In genomic region chr10:67053475-67053874, GRCm38 (mm10) we compare ENCODE assay signal across 11 mouse cellular contexts. TPM values are rescaled to one million over a fixed set of nuclear protein-coding genes. Genes with fewer than 3 reads are reported as not detected.
DNase-seq lines count a peak whose midpoint lies in the region; ATAC-seq and TF ChIP-seq lines count a peak whose summit lies in the region.
"Had no signal": no experiment of that assay in that cellular context is flagged by ENCODE, and none has a peak within 500 bp of the region (broad histone marks: within the 10 kb centered on the region; RNA-seq: fewer than 3 reads in every experiment).

No protein-coding gene starts in this region.

- H3K4me3 ChIP-seq in kidney, embryonic 14.5 days (ENCODE audit: low read length) = no peak overlapping the region
- no peak overlapping the region for H3K4me3 ChIP-seq in cortical plate, adult 2 months (ENCODE audit: insufficient read depth, low read length)
- no peak overlapping the region for H3K4me3 ChIP-seq in heart, embryonic 15.5 days
- no peak overlapping the region for H3K4me3 ChIP-seq in midbrain, embryonic 16.5 days (ENCODE audit: low read depth, low read length)
- H3K4me3 ChIP-seq: liver, embryonic 13.5 days had no signal

- TF ChIP-seq CTCF in cortical plate, adult 2 months (IDR thresholded peaks at IDR 0.05; ENCODE audit: extremely low read depth, insufficient read depth, low read length) = no peak

- peaks cover 40% of the 10 kb centered on the region for H3K4me1 ChIP-seq in kidney, embryonic 14.5 days (ENCODE audit: control insufficient read depth, insufficient read depth, low read length)
- H3K4me1 ChIP-seq in cortical plate, adult 2 months (ENCODE audit: control insufficient read depth, insufficient read depth, low read length) = peaks cover 8% of the 10 kb centered on the region
- H3K4me1 ChIP-seq in heart, embryonic 15.5 days (replicated peaks) = peaks cover 63% of the 10 kb centered on the region
- H3K4me1 ChIP-seq in midbrain, embryonic 16.5 days (ENCODE audit: control insufficient read depth, insufficient read depth, low read length) = peaks cover 13% of the 10 kb centered on the region

- WGBS in kidney, embryonic 14.5 days = 14% methylated on average over 9 of the region's 9 CpGs
- WGBS in heart, embryonic 15.5 days = 28% methylated on average over 9 of the region's 9 CpGs
- 17% methylated on average over 9 of the region's 9 CpGs for whole genome bisulfite sequencing in midbrain, embryonic 16.5 days

- no peak overlapping the region for H3K4me2 ChIP-seq in kidney, embryonic 14.5 days (replicated peaks; ENCODE audit: low read depth, low read length)
- H3K4me2 ChIP-seq in heart, embryonic 15.5 days = no peak overlapping the region
- no peak overlapping the region for H3K4me2 ChIP-seq in midbrain, embryonic 16.5 days (ENCODE audit: low read length)
- H3K4me2 ChIP-seq: liver, embryonic 13.5 days had no signal

- H3K9ac ChIP-seq in kidney, embryonic 14.5 days (ENCODE audit: low read depth, low read length) = no peak overlapping the region
- no peak overlapping the region for H3K9ac ChIP-seq in heart, embryonic 15.5 days
- no peak overlapping the region for H3K9ac ChIP-seq in midbrain, embryonic 16.5 days (ENCODE audit: low read depth, low read length)
- H3K9ac ChIP-seq: liver, embryonic 13.5 days had no signal

- no peak for TF ChIP-seq POLR2A in cortical plate, adult 2 months (IDR thresholded peaks at IDR 0.05; ENCODE audit: extremely low read depth, insufficient read depth, low read length)

- H3K36me3 ChIP-seq in kidney, embryonic 14.5 days (ENCODE audit: control insufficient read depth, insufficient read depth, low read length) = no peaks in the 10 kb centered on the region
- H3K36me3 ChIP-seq in heart, embryonic 15.5 days = no peaks in the 10 kb centered on the region
- H3K36me3 ChIP-seq in midbrain, embryonic 16.5 days (ENCODE audit: control insufficient read depth, insufficient read depth, low read length) = no peaks in the 10 kb centered on the region
- H3K36me3 ChIP-seq: liver, embryonic 13.5 days had no signal

- no peaks in the 10 kb centered on the region for H3K9me3 ChIP-seq in kidney, embryonic 14.5 days (ENCODE audit: control insufficient read depth, low read length)
- no peaks in the 10 kb centered on the region for H3K9me3 ChIP-seq in heart, embryonic 15.5 days (replicated peaks)
- H3K9me3 ChIP-seq in midbrain, embryonic 16.5 days (replicated peaks; ENCODE audit: control insufficient read depth, low read length, poor library complexity, severe bottlenecking) = no peaks in the 10 kb centered on the region
- H3K9me3 ChIP-seq: liver, embryonic 13.5 days had no signal

- peak; percentile 51; the same call in 1 of the 2 replicates for ATAC-seq in kidney, embryonic 14.5 days (ENCODE audit: low FRiP score, low TSS enrichment)
- ATAC-seq in heart, embryonic 15.5 days (replicated peaks; ENCODE audit: insufficient number of reproducible peaks, insufficient read depth, low FRiP score, low read depth) = no peak
- ATAC-seq in midbrain, embryonic 16.5 days = peak; percentile 68

- DNase-seq in kidney, adult 11 months = no peak
- DNase-seq in cerebellum, adult 11-12 months = no peak
- no peak for DNase-seq in lung, postnatal 10 days
- no peak for DNase-seq in adrenal gland, postnatal 14 days
- DNase-seq: cerebellum, adult 11 months; liver, embryonic 13.5 days had no signal

- peak overlapping the region; percentile 20; the same call in 1 of the 2 replicates for H3K27ac ChIP-seq in kidney, embryonic 14.5 days (ENCODE audit: low read depth, low read length)
- H3K27ac ChIP-seq in cortical plate, adult 2 months (ENCODE audit: insufficient read depth, low read length) = peak overlapping the region; percentile 6
- H3K27ac ChIP-seq in heart, embryonic 15.5 days = peak overlapping the region; percentile 49
- no peak overlapping the region for H3K27ac ChIP-seq in midbrain, embryonic 16.5 days (ENCODE audit: low read length)
- H3K27ac ChIP-seq: liver, embryonic 13.5 days had no signal

- H3K27me3 ChIP-seq in kidney, embryonic 14.5 days (ENCODE audit: control insufficient read depth, insufficient read depth, low read length) = no peaks in the 10 kb centered on the region
- no peaks in the 10 kb centered on the region for H3K27me3 ChIP-seq in heart, embryonic 15.5 days
- H3K27me3 ChIP-seq in midbrain, embryonic 16.5 days (ENCODE audit: control insufficient read depth, insufficient read depth, low read depth, low read length) = no peaks in the 10 kb centered on the region
- H3K27me3 ChIP-seq: liver, embryonic 13.5 days had no signal

RNA-seq across cellular contexts. Expression of gene Jmjd1c, which starts 42.5 kb away (rescaled TPM):
- polyA plus RNA-seq in kidney, embryonic 14.5 days (2014; fragmentation: Nextera tagmentation; extraction: Ambion mirVana) = 51.1 and 54.9 TPM in 2 replicates
- polyA plus RNA-seq in cortical plate, adult 2 months (2012; rRNA removed) = 31.8 and 32.4 TPM in 2 replicates
- polyA plus RNA-seq in heart, embryonic 15.5 days (2015; fragmentation: Nextera tagmentation; extraction: Ambion mirVana) = 33.3 and 33.5 TPM in 2 replicates
- polyA plus RNA-seq in midbrain, embryonic 16.5 days (2015; fragmentation: Nextera tagmentation; extraction: Ambion mirVana) = 41.7 and 42.3 TPM in 2 replicates
- total RNA-seq in adrenal gland, postnatal 14 days (2021) = 56.4 and 61.4 TPM in 2 replicates

RNA-seq across cellular contexts. Expression of gene Reep3, which starts 43.3 kb away (rescaled TPM):
- polyA plus RNA-seq in kidney, embryonic 14.5 days (2014; fragmentation: Nextera tagmentation; extraction: Ambion mirVana) = 43.5 and 50.6 TPM in 2 replicates
- 23.5 and 26.4 TPM in 2 replicates for polyA plus RNA-seq in cortical plate, adult 2 months (2012; rRNA removed)
- 30.6 and 31.5 TPM in 2 replicates for polyA plus RNA-seq in heart, embryonic 15.5 days (2015; fragmentation: Nextera tagmentation; extraction: Ambion mirVana)
- 28.2 and 28.6 TPM in 2 replicates for polyA plus RNA-seq in midbrain, embryonic 16.5 days (2015; fragmentation: Nextera tagmentation; extraction: Ambion mirVana)
- 47.1 and 48.2 TPM in 2 replicates for total RNA-seq in adrenal gland, postnatal 14 days (2021)
- total RNA-seq: MEL had no signal
